Mouse (Mus musculus) liver, postnatal 0 days (tissue): ENCODE data around the gene Snrpb. TPM values are rescaled to one million over a fixed set of nuclear protein-coding genes. Genes with fewer than 3 reads are reported as not detected.

Experiments
- ATAC-seq: fragments of 200-750 bp; cut with Nextera tagmentation; 2 replicates; pipeline ENCODE4 v1.8.0; 2017; ENCODE audit warnings: mild to moderate bottlenecking, moderate library complexity
- DNase-seq: peaks from one replicate; pipeline ENCODE4 v3.0.0-alpha.2; 2016
- H3K27ac ChIP-seq: fragments of 300-500 bp; sonication (generic); 2 replicates; pipeline ENCODE4 v1.5.1; 2014; ENCODE audit warnings: antibody characterized with exemption, moderate library complexity, mild to moderate bottlenecking, low read depth
- H3K27me3 ChIP-seq: fragments of 300-500 bp; sonication (generic); 2 replicates; pipeline ENCODE4 v1.6.1; 2014; ENCODE audit warnings: low read length, control low read depth, mixed read lengths; ENCODE audit not compliant: insufficient read depth
- H3K36me3 ChIP-seq: fragments of 300-500 bp; sonication (generic); replicated peaks from 2 replicates; pipeline ENCODE4 v1.6.1; 2014; ENCODE audit warnings: mild to moderate bottlenecking, control low read depth, low read length, moderate library complexity, mixed read lengths; ENCODE audit not compliant: insufficient read depth
- H3K4me1 ChIP-seq: fragments of 300-500 bp; sonication (generic); 2 replicates; pipeline ENCODE4 v1.6.1; 2014; ENCODE audit warnings: antibody characterized with exemption, mild to moderate bottlenecking, control low read depth; ENCODE audit not compliant: insufficient read depth
- H3K4me2 ChIP-seq: fragments of 300-500 bp; sonication (generic); 2 replicates; pipeline ENCODE4 v1.6.1; 2014; ENCODE audit warnings: low read depth, mild to moderate bottlenecking, low read length, moderate library complexity, mixed read lengths
- H3K4me3 ChIP-seq: fragments of 300-500 bp; sonication (generic); 2 replicates; pipeline ENCODE4 v1.5.1; 2014; ENCODE audit warnings: low read depth, low read length
- H3K9ac ChIP-seq: fragments of 300-500 bp; sonication (generic); replicated peaks from 2 replicates; pipeline ENCODE4 v1.6.1; 2014; ENCODE audit warnings: mild to moderate bottlenecking, moderate library complexity
- H3K9me3 ChIP-seq: fragments of 300-500 bp; sonication (generic); 2 replicates; pipeline ENCODE4 v1.6.1; 2016; ENCODE audit warnings: mild to moderate bottlenecking, control low read depth, low read length, mixed read lengths
- CTCF ChIP-seq: sonication (generic); IDR thresholded peaks from 2 replicates; pipeline ENCODE4 v1.5.1; 2016; ENCODE audit warnings: antibody characterized with exemption, low read depth
- EP300 ChIP-seq: IDR thresholded peaks from 2 replicates; pipeline ENCODE4 v1.6.1; 2016; ENCODE audit warnings: antibody characterized with exemption, low read depth, mild to moderate bottlenecking
- WGBS: fragments of 180-500 bp; shearing (Covaris S2); extraction: QIAGEN DNeasy Blood & Tissue Kit; methylation state at CpG from one replicate; pipeline ENCODE4 v1.1.7; 2014; ENCODE audit not compliant: insufficient replicate concordance; 5-methylcytosine and 5-hydroxymethylcytosine counted together
- polyA plus RNA-seq: library from polyadenylated mRNA; unstranded; fragments of >200 nt; fragmentation: Nextera tagmentation; extraction: Ambion mirVana; gene quantifications from 2 replicates; pipeline ENCODE4 v1.2.1, GENCODE M21; 2015

The Snrpb gene
- polyA plus RNA-seq, 1 experiment from 2014 or later: 200 TPM

GRCm38 (mm10) chr2:130194894-130195293 is 15.7 kb upstream of the Snrpb start, which contains the start of gene Tmc2:
Tmc2 (plus strand) TSS chr2:130195194.
- Histone ChIP-seq H3K36me3 (no peaks in the 10 kb centered on the region), H3K4me3 (no peak within 1 kb of the TSS), H3K27me3 (no peaks in the 10 kb centered on the region), H3K4me1 (no peaks in the 10 kb centered on the region), H3K27ac (no peak within 1 kb of the TSS), H3K9ac (no peak within 1 kb of the TSS), H3K9me3 (no peaks in the 10 kb centered on the region), H3K4me2 (no peak within 1 kb of the TSS)
- WGBS: 89% methylated on average over 16 of the region's 16 CpGs
- DNase-seq (no peak), ATAC-seq (no peak)
- TF ChIP-seq EP300 (no peak), CTCF (no peak)

- ATAC-seq: no peak
- WGBS: 76% methylated on average over 12 of the region's 12 CpGs
- no peak overlapping the region for H3K4me2 ChIP-seq
- TF ChIP-seq EP300: no peak
- no peak for TF ChIP-seq CTCF
- no peaks in the 10 kb centered on the region for H3K9me3 ChIP-seq
- H3K27ac ChIP-seq: no peak overlapping the region
- no peak overlapping the region for H3K9ac ChIP-seq
- H3K36me3 ChIP-seq: no peaks in the 10 kb centered on the region
- no peaks in the 10 kb centered on the region for H3K4me1 ChIP-seq
- H3K27me3 ChIP-seq: no peaks in the 10 kb centered on the region; the same call in 1 of the 2 replicates
- no peak for DNase-seq
- H3K4me3 ChIP-seq: no peak overlapping the region
Measured at GRCm38 (mm10) chr2:130188391-130188790, 9.2 kb upstream of the Snrpb start.

GRCm38 (mm10) chr2:130179507-130180019 is 360 bp upstream of the Snrpb start:
- Histone ChIP-seq H3K9me3 (no peaks in the 10 kb centered on the region), H3K9ac (peak overlapping the region; percentile 100), H3K4me2 (peak overlapping the region; percentile 98), H3K36me3 (peaks cover 20% of the 10 kb centered on the region), H3K27me3 (no peaks in the 10 kb centered on the region), H3K27ac (peak overlapping the region; percentile 95), H3K4me1 (peaks cover 12% of the 10 kb centered on the region), H3K4me3 (peak overlapping the region; percentile 95)
- ATAC-seq (peak; percentile 48), DNase-seq (no peak)
- TF ChIP-seq CTCF: no peak
- TF ChIP-seq EP300: no peak
- WGBS: 3% methylated on average over 15 of the region's 15 CpGs

DNA sequence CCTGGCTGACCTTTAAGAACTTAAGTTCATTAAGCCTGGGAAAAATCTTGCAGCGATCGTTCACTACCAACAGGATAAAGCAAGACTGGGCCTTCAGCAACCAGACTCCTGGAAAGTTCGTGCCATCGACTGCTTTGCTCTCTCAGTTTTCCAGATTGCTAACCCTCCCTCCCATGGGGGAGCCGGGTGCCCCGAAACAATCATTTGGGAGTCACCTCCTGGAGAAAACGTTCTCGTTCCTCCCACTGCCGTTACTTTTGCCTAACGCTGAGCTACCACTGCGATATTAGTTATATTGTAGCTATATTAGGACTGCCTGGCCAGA is 860 bp downstream of the Snrpb start:
- peak overlapping the region; percentile 95 for H3K4me3 ChIP-seq
- no peaks in the 10 kb centered on the region for H3K27me3 ChIP-seq
- H3K4me2 ChIP-seq: peak overlapping the region; percentile 98
- peak overlapping the region; percentile 95 for H3K27ac ChIP-seq
- peak; percentile 3 for ATAC-seq
- DNase-seq: no peak
- H3K9me3 ChIP-seq: no peaks in the 10 kb centered on the region
- peak overlapping the region; percentile 100 for H3K9ac ChIP-seq
- H3K36me3 ChIP-seq: peaks cover 32% of the 10 kb centered on the region
- TF ChIP-seq EP300 (no peak), CTCF (no peak)
- peaks cover 12% of the 10 kb centered on the region for H3K4me1 ChIP-seq
- 1% methylated on average over 11 of the region's 11 CpGs for WGBS

GRCm38 (mm10) chr2:130176820-130177219 is 2.4 kb downstream of the Snrpb start:
- no peaks in the 10 kb centered on the region for H3K9me3 ChIP-seq
- peak overlapping the region; percentile 98 for H3K4me2 ChIP-seq
- peak overlapping the region; percentile 28; the same call in 1 of the 2 replicates for H3K9ac ChIP-seq
- no peak for DNase-seq
- WGBS: 62% methylated on average over 8 of the region's 8 CpGs
- H3K27me3 ChIP-seq: no peaks in the 10 kb centered on the region
- ATAC-seq: no peak
- peaks cover 12% of the 10 kb centered on the region for H3K4me1 ChIP-seq
- no peak for TF ChIP-seq EP300
- no peak for TF ChIP-seq CTCF
- H3K27ac ChIP-seq: no peak overlapping the region
- no peak overlapping the region for H3K4me3 ChIP-seq
- peaks cover 47% of the 10 kb centered on the region for H3K36me3 ChIP-seq

DNA sequence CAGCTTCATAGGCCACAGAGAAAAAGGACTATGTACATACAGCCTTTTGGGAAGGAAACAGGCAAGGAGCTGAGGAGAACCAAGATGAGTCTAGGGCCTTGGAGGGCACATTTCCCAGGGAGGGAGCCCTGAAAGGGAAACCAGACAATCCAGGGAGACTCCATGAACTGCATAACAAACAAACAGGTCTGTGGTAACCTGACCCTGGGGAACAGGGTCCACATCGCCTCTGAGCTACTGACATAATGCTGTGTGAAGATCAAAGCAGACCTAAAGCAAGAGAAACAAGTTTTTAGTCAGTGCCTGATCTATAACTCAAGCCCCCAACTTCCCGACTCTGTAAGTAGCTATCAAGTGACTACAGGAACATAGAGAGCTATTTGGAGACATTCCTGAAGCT is 7.5 kb downstream of the Snrpb start:
- peak overlapping the region; percentile 72 for H3K27ac ChIP-seq
- peaks cover 2% of the 10 kb centered on the region for H3K4me1 ChIP-seq
- peaks cover 74% of the 10 kb centered on the region for H3K36me3 ChIP-seq
- H3K4me2 ChIP-seq: no peak overlapping the region
- no peak overlapping the region for H3K4me3 ChIP-seq
- ATAC-seq (peak; percentile 96), DNase-seq (no peak)
- no peaks in the 10 kb centered on the region for H3K9me3 ChIP-seq
- no peaks in the 10 kb centered on the region for H3K27me3 ChIP-seq
- 59% methylated on average over 2 of the region's 2 CpGs for WGBS
- H3K9ac ChIP-seq: no peak overlapping the region
- TF ChIP-seq CTCF: no peak
- TF ChIP-seq EP300: no peak

- no peaks in the 10 kb centered on the region; the same call in 1 of the 2 replicates for H3K4me1 ChIP-seq
- no peaks in the 10 kb centered on the region for H3K9me3 ChIP-seq
- H3K4me2 ChIP-seq: no peak overlapping the region
- H3K27me3 ChIP-seq: no peaks in the 10 kb centered on the region
- 56% methylated on average over 3 of the region's 3 CpGs for WGBS
- DNase-seq (peak; percentile 49), ATAC-seq (no peak)
- no peak overlapping the region for H3K9ac ChIP-seq
- peaks cover 41% of the 10 kb centered on the region for H3K36me3 ChIP-seq
- H3K4me3 ChIP-seq: no peak overlapping the region
- TF ChIP-seq CTCF (peak; percentile 70), EP300 (no peak)
- no peak overlapping the region for H3K27ac ChIP-seq
Measured at GRCm38 (mm10) chr2:130167861-130168260, 11.3 kb downstream of the Snrpb start.
